Mouse (Mus musculus): ENCODE measurements around the gene Terb1. TPM values are rescaled to one million over a fixed set of nuclear protein-coding genes. Genes with fewer than 3 reads are reported as not detected.
A peak's percentile ranks its signal among the peaks of the same experiment; 100 is the strongest.

Terb1 gene
- total RNA-seq (2021): not detected
- long read RNA-seq, experiment 1, partial matches to known transcripts: 0 of 26 reads
- long read RNA-seq, experiment 1, other reads (novel, unspliced or antisense): 26 of 26 reads
- long read RNA-seq, experiment 2, partial matches to known transcripts: 0 of 7 reads
- long read RNA-seq, experiment 2, other reads (novel, unspliced or antisense): 7 of 7 reads

DNA sequence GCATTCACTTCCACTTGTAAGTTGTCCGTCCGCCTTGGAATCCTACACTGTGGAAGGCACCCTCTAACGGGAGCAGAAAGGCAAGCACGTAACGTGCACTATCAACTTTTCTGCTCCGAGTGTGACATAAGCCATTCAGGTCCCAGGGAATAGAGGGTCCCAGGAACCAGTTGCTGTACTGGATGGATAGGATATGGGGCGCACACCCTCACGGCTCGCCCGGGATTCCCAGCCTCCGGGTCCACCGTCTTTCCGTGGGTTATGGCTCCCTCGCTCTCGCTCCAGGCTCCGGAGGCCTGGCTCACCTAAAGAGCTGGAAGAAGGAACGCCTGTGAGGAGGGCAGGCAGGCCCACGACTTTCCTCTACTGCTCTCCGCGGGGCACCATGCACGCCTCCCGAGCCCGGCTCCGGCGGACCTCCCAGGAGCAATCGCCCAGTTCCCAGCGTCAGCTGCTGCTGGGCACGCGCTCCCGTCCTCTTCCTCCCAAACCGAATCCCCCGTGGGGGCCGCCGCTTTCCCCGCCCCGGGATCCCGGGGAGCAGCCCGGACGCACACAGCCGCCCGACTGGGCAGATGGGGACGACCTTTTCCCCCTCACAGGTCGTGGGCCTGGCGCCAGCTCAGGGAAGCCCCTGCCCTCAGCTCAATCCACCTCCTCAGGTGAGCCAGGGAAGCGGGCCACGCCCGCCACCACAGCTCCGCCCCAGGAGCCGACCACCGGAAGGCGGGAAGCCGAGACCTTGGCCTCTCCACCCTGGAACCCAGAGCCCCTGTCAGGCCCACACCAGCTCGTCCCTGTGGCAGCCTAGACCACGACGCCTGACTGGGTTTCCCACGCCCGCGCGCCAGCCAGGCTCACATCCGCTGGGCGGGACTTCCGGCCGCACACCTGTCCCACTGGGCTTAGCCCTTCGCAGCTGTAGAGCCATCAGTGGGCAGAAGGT, at the start of gene Terb1:
Gene Terb1, minus strand, starts transcription at position 850 of the 946 bp plus-strand sequence.
- DNase-seq: peak; percentile 23 to 25

GRCm38 (mm10) chr8:104557226-104557625, 47.5 kb upstream of the Terb1 start:
- DNase-seq: no peak

- peak in 1 of 2 experiments; percentile 49 for DNase-seq
Measured at GRCm38 (mm10) chr8:104555191-104555590, 45.5 kb upstream of the Terb1 start.

DNA sequence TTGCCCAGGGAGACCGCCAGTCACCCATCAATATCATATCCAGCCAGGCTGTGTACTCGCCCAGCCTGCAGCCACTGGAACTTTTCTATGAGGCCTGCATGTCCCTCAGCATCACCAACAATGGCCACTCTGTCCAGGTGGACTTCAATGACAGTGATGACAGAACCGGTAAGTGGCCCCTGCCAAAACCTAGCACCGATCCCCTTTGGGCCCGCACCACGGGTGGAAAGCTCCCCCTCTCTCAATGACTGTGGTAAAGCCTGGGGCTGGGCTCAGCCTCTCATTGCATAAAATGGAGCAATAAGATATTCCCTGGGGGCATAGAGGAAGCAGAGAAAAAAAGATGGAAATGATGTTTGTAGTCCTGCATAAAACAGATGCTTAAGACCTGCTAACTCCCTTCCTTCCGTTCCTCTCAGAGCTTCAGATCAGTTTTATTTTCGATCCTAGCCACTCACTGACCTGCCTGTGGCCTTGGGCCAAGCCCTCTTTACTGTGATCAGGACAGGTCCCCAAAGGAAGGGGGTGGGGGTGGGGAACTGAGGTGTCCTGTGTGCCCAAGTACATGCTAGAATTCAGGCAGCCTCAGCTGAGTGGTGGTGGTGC, 33.8 kb upstream of the Terb1 start:
- DNase-seq: peak; percentile 32 to 74

DNA sequence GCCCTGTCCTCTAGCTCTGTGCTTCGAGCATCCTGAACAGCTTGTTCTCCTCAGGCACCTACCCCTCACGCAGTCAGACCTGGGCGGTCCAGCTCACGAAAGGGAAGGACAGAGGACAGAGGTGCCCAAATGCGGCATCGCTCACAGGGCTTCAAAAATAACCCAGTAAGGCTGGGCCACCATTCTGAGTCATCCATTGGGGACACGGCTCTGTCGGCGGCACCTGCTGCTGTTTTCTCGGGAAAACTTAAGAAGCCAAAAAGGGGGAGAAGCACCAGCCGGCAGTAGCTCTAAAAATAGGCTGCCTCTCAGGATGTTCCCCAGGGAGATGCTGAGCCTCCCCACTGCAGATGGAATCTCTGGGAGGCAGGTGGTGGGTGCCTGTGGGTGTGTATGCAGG, 32.5 kb upstream of the Terb1 start:
- DNase-seq: no peak

DNA sequence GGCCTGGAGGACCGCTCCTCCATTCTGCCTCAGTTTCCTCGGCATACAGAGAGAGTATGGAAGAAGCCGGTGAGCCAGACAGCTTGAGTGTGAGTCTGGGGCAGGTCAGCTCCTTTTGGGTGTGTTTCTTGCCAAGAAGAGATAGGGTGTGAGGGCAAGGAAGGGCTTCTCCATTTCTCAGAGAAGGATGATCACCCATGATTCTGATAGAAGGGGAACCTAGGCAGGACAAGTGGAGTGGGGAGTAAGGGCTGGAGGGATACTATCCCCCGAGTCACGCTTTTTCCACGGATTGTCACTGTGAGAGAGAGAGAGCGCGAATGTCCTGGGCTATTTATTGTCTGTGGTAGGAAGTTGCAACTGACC, 31.8 kb upstream of the Terb1 start:
- DNase-seq: no peak

- DNase-seq: peak; percentile 17 to 20
Measured at GRCm38 (mm10) chr8:104540710-104541514, 31.2 kb upstream of the Terb1 start.

DNA sequence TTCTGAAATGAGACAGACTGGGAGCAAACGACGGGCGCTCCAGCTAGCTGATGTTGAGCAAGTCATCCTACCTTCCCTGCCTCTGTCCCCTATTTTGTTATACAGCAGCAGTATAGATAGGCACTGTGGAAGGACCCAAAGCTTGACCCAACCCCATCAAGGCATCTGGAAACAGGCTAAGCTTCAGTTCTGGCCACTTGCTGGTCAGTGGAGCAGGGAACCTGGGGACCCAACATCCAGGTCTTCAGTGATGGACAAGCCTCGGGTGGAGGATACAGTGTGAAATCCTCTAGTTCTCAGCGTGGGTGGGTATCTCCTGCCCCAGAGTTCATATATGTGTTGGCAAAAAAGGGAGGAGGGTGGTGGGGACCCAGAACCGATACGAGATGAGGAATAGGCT, 30.5 kb upstream of the Terb1 start:
- no peak for DNase-seq

GRCm38 (mm10) chr8:104539566-104539965, 29.9 kb upstream of the Terb1 start:
- DNase-seq: no peak

- no peak for DNase-seq
Measured at GRCm38 (mm10) chr8:104538896-104539295, 29.2 kb upstream of the Terb1 start.

DNA sequence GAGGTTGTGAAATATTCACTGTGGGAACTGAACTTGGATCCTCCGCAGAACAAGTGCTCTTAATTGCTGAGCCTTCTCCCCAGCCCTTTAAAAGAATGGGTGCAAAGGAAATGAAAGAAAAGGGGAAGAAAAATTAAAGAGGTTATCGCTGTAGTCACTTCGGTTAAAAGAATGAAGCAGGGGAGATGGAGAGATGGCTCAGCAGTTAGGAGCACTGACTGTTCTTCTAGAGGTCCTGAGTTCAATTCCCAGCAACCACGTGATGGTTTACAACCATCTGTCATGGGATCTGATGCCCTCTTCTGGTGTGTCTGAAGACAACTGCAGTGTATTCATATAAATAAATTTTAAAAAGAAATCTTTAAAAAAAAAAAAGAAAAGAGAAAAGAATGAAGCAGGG, 26.3 kb upstream of the Terb1 start:
- no peak for DNase-seq

DNA sequence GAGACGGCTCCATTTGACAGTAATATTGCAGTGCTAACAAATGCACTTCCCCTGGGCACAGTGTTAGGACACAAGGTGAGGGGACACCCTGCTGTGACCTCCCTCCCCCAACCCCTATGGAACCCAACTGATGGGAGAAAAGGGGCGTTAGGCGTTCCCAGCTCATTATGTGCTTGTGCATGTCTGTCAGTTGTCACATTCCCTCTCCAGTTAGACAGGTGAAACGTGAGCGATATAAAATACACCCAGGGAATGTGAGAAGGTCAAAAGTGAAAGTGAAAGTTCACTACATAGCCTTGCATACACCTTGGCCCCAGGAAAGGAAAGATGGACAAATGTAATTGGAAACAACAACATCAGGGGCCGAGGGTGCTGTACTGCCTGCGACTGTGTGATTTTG, 25.7 kb upstream of the Terb1 start:
- DNase-seq: peak in 1 of 2 experiments; percentile 39

GRCm38 (mm10) chr8:104534779-104535141, 25.1 kb upstream of the Terb1 start:
- DNase-seq: peak in 1 of 2 experiments; percentile 73

DNA sequence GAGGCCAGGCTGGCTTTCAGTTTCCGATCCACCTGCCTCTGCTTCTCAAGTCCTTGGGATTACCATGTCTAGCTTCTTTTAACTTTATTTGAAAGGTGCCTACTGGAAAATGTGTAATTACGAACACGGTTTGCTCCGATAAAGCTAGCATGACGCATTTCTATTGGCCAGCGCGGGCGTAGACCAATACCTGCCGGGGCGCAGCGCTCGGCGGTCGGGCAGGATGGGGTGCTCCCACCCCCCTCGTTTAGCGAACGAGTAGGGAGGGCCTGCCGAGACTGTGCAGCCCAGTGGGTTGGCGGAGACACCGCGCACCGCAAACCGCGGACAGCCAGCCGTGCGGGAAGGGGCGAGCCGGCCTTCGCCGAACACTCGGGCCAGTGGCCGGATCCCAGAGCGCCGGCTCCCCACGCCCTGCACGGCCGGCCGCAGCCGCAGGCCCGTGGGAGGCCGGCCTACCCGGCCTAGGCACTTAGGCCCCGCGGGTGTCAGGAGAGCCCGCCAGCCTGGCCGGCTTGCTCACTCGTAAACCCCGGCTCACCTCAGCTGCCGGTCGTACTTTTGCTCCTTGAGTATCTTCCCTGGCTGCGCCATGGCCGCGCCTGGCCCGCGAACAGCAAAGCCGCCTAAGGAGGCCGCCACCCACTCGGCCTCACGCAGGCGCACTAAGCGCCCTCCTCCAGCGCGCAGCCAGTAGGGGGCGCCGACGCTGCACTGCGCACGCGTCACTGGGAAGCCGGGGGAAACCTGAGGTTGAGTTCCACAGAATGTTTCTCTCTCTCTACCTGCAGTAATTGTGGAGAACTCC, 24.5 kb upstream of the Terb1 start, which contains the start of the genes Nae1 and Car7:
Gene Nae1, minus strand, starts transcription at position 667 of the 808 bp plus-strand sequence.
Gene Car7, plus strand, starts transcription at position 719 of the 808 bp plus-strand sequence.
- peak; percentile 94 to 97 for DNase-seq

- DNase-seq: no peak
Measured at GRCm38 (mm10) chr8:104533551-104533950, 23.8 kb upstream of the Terb1 start.

- no peak for DNase-seq
Measured at GRCm38 (mm10) chr8:104529671-104530070, 20.0 kb upstream of the Terb1 start.

DNA sequence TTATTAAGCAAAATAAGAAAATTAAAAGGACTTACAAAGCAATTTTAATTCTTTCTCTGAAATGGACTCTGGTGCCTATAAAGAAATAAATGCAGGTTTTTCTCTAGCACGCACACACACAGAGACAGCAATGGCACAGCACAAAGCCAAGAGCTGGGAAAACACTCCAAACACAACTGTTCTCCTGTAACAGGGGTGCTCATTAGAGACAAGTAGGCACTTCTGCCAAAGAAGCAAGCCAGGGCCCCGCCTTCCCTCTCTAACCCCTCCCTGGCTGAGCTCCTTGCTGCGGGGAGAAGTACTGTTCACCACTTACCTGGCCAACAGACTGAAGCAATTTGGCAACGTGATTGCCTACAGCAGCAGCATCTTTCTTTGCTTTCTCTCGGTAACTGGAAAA, 8.2 kb upstream of the Terb1 start:
- no peak for DNase-seq

DNA sequence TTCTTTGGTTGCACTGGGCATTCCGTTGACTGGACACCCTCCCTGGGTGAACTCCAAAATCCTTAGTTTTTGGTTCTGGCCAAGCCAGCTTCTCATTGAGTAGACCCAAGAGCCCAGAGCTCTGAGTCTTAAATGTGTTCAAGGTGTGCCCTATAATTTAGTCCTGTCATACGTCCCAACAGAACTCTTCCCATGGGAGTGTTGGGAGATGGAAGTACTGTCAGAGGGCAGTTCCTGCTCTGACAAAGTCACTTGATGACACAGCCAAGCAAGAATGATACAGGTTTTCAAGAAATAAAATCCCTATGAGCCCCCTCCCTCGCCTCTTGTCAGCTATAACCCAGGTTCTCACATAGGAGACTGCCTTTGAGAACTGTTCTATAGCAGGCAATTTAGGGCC, 424 bp upstream of the Terb1 start:
- DNase-seq: no peak

- no peak for DNase-seq
Measured at GRCm38 (mm10) chr8:104479091-104479490, 30.6 kb downstream of the Terb1 start.

- DNase-seq: no peak
Measured at GRCm38 (mm10) chr8:104472465-104472864, 37.2 kb downstream of the Terb1 start.

- no peak for DNase-seq
Measured at GRCm38 (mm10) chr8:104467463-104467862, 42.2 kb downstream of the Terb1 start.

Data from heart, adult 18-20 months (tissue).